Mouse (Mus musculus) embryonic facial prominence, embryonic 15.5 days (tissue): ENCODE measurements at regions not wholly inside any gene's neighbourhood (a gene's known extent, or its start where the extent isn't known, plus 50 kb on each side); places are given as distances from the start of the nearest gene placed in this dataset.

Source experiments
- ATAC-seq: fragments of 200-750 bp; cut with Nextera tagmentation; 2 replicates; pipeline ENCODE4 v1.8.0; 2017; ENCODE audit warnings: low read depth, moderate TSS enrichment; ENCODE audit not compliant: insufficient number of reproducible peaks, low FRiP score, low TSS enrichment
- H3K27ac ChIP-seq: fragments of 300-500 bp; sonication (generic); replicated peaks from 2 replicates; pipeline ENCODE4 v1.5.1; 2015; ENCODE audit warnings: mild to moderate bottlenecking, inconsistent platforms
- H3K27me3 ChIP-seq: fragments of 300-500 bp; sonication (generic); 2 replicates; pipeline ENCODE4 v1.6.1; 2015; ENCODE audit warnings: inconsistent platforms
- H3K36me3 ChIP-seq: fragments of 300-500 bp; sonication (generic); 2 replicates; pipeline ENCODE4 v1.6.1; 2015; ENCODE audit warnings: mild to moderate bottlenecking, inconsistent platforms
- H3K4me1 ChIP-seq: fragments of 300-500 bp; sonication (generic); 2 replicates; pipeline ENCODE4 v1.6.1; 2015; ENCODE audit warnings: inconsistent platforms
- H3K4me2 ChIP-seq: fragments of 300-500 bp; sonication (generic); replicated peaks from 2 replicates; pipeline ENCODE4 v1.6.1; 2015; ENCODE audit warnings: mild to moderate bottlenecking, inconsistent platforms
- H3K4me3 ChIP-seq: fragments of 300-500 bp; sonication (generic); replicated peaks from 2 replicates; pipeline ENCODE4 v1.5.1; 2015; ENCODE audit warnings: mild to moderate bottlenecking, inconsistent platforms
- H3K9ac ChIP-seq: fragments of 300-500 bp; sonication (generic); 2 replicates; pipeline ENCODE4 v1.6.1; 2015; ENCODE audit warnings: inconsistent platforms
- H3K9me3 ChIP-seq: fragments of 300-500 bp; sonication (generic); replicated peaks from 2 replicates; pipeline ENCODE4 v1.6.1; 2016; ENCODE audit warnings: inconsistent platforms
- WGBS: fragments of 180-500 bp; shearing (Covaris S2); methylation state at CpG from one replicate; pipeline ENCODE4 v1.1.7; 2015; 5-methylcytosine and 5-hydroxymethylcytosine counted together

DNA sequence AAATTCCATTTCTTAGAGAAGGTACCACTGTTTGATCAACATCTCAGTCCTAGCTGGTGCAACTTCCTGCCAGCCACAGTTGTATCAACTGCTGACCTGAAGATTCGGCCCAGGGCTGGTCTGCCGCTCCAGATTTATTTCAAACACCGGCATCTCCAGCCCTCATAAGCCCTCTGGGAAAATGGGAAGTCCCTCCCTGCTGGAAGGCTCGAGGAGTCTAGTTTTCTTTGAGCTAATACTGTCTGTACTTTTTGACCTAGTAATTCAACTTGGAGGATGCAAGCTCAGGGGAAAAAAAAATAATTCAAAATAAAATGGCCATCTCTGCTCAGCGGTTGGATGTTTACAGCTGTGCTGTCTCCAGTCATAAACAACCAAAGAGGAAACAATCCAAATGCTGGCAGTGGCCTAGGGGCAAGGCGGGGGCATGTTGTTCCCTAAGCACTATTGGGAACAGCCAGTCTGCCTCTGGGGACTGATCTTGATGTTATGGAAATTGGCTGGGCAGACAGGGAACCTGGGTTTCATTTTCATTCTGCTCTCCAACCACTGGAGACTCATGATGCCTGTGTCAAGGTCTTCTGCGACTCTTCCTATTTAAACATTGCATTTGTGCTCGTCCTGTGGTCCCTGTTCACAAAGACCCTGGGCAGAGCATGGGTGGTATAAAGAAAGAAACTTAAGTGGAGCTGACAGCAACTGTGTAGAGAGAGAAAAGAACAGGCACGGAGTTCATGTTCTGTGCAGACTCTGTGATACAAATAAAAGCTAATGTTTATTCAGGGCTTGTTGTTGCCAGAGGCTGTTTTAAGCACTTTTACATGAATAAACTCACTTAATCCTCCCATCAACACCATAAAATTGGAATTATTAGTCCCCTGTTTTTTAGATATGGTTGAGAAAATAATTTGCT is 179.8 kb upstream of the Fggy start:
- Histone ChIP-seq H3K27ac (peak overlapping the region; percentile 78), H3K9me3 (no peaks in the 10 kb centered on the region), H3K36me3 (no peaks in the 10 kb centered on the region), H3K4me1 (peaks cover 14% of the 10 kb centered on the region), H3K4me3 (no peak overlapping the region), H3K27me3 (no peaks in the 10 kb centered on the region), H3K4me2 (no peak overlapping the region), H3K9ac (no peak overlapping the region)
- WGBS, result 25% methylated on average over 9 of the region's 9 CpGs
- peak; percentile 57 for ATAC-seq

DNA sequence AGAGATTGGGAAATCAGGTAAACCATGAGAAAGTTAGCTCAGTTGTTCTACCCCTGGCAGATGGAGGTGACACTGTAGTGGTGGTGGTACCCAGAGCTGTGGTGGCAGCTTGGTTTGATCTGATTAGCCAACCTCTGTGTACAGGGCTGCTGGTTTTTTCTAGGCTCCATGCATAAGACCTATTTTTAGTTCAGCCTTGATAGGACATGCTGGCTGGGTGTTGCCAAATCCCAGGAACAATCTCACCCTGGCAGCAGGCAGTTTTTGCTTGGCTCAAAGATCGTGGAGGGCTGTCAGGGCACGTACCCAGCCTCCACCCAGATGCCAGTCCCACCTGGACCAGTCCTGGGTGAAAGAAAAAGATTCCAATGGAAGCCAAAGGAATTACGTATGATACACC is 178.7 kb upstream of the Fggy start:
- Histone ChIP-seq H3K27ac (peak overlapping the region; percentile 29; the same call in 1 of the 2 replicates), H3K27me3 (no peaks in the 10 kb centered on the region), H3K4me2 (no peak overlapping the region), H3K4me3 (no peak overlapping the region), H3K9me3 (no peaks in the 10 kb centered on the region), H3K36me3 (no peaks in the 10 kb centered on the region), H3K4me1 (peaks cover 14% of the 10 kb centered on the region), H3K9ac (no peak overlapping the region)
- WGBS, result 71% methylated on average over 3 of the region's 3 CpGs
- no peak for ATAC-seq

DNA sequence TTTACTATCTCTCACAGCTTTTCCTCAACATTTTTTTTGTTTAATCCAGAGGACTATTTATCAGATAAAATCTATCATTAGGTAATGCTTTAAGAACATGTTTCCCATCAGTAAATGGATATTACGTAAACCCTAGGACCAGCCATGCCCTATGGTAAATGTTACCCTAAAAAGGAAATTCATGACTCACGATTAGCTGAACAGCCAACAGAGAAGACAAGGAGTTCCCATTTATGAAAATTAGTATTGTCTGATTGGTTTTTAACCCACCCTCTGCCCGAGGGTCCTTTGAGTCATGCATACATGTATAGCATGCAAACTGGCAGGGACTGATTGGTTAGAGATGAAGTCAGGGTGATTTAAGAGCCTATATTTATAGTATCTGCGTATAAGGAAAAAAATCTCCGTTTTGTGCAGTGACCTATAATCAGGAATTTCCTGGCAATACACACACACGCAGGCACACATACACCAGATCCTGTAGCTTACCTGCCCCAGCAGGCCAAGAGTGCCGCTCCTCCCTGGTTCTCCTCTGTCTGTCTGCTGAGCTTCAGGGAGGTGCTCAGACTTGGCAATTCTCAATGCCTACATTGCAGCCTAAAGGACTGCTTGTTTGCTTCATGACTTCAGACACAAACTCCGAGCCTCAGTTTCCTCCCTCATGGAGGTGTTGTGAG is 174.0 kb upstream of the Fggy start:
- no peak for ATAC-seq
- H3K27ac ChIP-seq, result no peak overlapping the region
- H3K4me3 ChIP-seq, result no peak overlapping the region
- H3K36me3 ChIP-seq, result no peaks in the 10 kb centered on the region
- WGBS, result 58% methylated on average over 8 of the region's 8 CpGs
- no peak overlapping the region for H3K9ac ChIP-seq
- no peaks in the 10 kb centered on the region for H3K27me3 ChIP-seq
- no peaks in the 10 kb centered on the region for H3K9me3 ChIP-seq
- H3K4me2 ChIP-seq, result no peak overlapping the region
- H3K4me1 ChIP-seq, result no peaks in the 10 kb centered on the region

DNA sequence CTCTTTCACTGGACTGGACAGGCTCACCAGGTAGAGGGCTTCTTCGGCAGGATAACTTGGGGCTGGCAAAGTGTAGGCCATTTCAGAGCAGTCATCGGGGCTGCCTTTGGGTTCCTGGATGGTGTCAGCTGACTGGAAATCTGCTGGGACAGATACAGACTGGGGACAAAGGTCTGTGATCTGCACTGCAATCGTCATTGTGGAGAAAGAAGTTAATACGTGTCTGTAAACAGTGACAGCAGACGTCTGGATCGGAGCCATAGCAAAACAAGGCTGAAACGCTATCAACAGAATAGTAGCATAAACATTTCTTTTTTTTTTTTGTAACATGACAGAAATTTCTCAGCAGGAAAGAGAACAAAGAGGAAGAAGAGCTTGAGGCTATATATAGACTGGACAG is 171.8 kb upstream of the Fggy start:
- Histone ChIP-seq H3K9ac (no peak overlapping the region), H3K4me2 (no peak overlapping the region), H3K4me3 (no peak overlapping the region), H3K36me3 (no peaks in the 10 kb centered on the region), H3K4me1 (0 out of 2 replicates have a peak, but pooled peaks cover 4% of the 10 kb centered on the region), H3K9me3 (no peaks in the 10 kb centered on the region), H3K27ac (no peak overlapping the region), H3K27me3 (no peaks in the 10 kb centered on the region)
- no peak for ATAC-seq
- WGBS, result 37% methylated on average over 7 of the region's 7 CpGs

DNA sequence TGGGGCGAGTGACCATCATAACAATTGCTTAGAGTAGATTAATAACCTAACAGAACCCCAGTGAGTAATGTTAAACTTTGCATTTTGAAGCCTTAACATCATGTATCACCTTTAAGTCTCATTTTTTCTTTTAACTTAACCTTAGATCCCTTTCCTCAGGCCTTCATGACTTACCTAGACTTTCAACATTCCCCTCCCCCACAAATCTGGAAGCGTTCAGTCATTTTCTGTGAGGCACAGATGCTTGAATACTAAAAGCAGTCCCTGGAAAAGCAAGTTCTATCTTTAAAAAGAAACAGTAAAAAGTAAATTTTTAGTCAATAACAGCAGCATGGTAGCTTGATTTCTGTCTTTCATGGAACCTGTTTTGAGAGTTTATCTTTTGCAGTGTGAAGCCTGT is 171.3 kb upstream of the Fggy start:
- 29% methylated on average over 2 of the region's 2 CpGs for WGBS
- ATAC-seq, result no peak
- H3K9ac ChIP-seq, result no peak overlapping the region
- 0 out of 2 replicates have a peak, but pooled peaks cover 4% of the 10 kb centered on the region for H3K4me1 ChIP-seq
- H3K4me2 ChIP-seq, result no peak overlapping the region
- H3K9me3 ChIP-seq, result no peaks in the 10 kb centered on the region
- no peak overlapping the region for H3K27ac ChIP-seq
- no peaks in the 10 kb centered on the region for H3K36me3 ChIP-seq
- no peaks in the 10 kb centered on the region for H3K27me3 ChIP-seq
- no peak overlapping the region for H3K4me3 ChIP-seq

DNA sequence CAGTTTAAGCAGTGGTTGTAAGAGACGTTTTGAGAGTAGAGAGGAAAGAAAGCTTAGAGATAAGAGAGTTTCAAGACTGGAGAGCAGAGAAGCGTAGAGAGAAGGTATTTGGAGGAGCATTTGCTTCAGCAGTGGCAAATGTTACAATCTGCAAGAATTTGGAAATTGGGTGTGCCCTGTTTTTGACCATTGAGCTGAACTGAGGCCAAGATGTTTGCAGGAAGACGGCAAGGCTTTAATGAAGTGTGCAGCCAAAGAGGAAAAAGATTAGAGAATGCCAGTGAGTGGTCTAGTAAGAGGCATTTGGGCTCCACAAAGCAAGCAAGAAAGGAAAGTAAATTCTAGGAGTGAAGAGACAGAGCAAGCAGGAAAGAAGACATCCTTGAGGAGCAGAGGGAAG is 168.8 kb upstream of the Fggy start:
- no peak for ATAC-seq
- Histone ChIP-seq H3K27ac (no peak overlapping the region), H3K9ac (no peak overlapping the region), H3K9me3 (no peaks in the 10 kb centered on the region), H3K4me2 (no peak overlapping the region), H3K36me3 (no peaks in the 10 kb centered on the region), H3K27me3 (no peaks in the 10 kb centered on the region), H3K4me3 (no peak overlapping the region), H3K4me1 (0 out of 2 replicates have a peak, but pooled peaks cover 4% of the 10 kb centered on the region)
- 50% methylated on average over 3 of the region's 3 CpGs for WGBS

DNA sequence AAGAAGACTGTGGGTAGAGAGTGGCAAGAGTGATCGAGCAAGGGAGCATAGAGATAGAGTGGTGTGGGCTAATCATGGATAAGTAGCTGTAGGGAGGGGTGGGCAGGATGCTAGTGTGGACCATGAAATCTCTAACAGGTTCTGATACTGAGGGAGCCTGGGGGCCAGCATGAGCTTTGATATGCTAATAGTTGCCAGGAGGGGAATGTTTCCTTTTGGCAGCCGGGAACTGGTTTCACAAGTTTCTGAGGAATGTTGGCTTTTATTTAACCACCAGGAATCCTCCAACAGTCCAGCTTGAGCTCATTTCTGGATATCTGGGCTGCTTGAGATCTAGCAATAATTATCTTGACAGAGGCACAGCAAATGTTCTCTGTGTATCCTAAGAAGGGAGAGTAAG is 167.7 kb upstream of the Fggy start:
- Histone ChIP-seq H3K27ac (no peak overlapping the region), H3K9ac (no peak overlapping the region), H3K36me3 (no peaks in the 10 kb centered on the region), H3K4me2 (no peak overlapping the region), H3K4me3 (no peak overlapping the region), H3K9me3 (no peaks in the 10 kb centered on the region), H3K4me1 (0 out of 2 replicates have a peak, but pooled peaks cover 4% of the 10 kb centered on the region), H3K27me3 (no peaks in the 10 kb centered on the region)
- 12% methylated on average over 2 of the region's 2 CpGs for WGBS
- no peak; the same call in 1 of the 2 replicates for ATAC-seq

DNA sequence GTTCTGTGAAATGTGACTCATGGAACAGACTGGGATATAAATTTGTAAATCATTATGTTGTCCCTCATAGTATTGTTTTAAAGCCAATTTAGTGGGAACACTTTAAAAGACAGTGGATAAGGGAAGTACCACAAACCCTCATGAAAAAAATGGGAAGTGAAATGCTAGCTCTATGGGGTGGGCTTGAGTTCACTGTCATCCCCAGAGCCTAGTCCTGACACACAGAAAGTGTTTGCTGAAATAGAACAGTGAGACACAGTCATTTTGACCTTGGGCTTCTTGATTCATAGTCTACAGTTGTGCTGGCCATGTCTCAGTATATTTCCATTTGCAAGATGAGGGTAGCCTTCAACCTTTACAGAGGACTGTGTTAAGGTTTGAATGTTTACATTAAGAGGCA is 166.8 kb upstream of the Fggy start:
- Histone ChIP-seq H3K4me3 (no peak overlapping the region), H3K36me3 (no peaks in the 10 kb centered on the region), H3K9ac (no peak overlapping the region), H3K9me3 (no peaks in the 10 kb centered on the region), H3K27me3 (no peaks in the 10 kb centered on the region), H3K4me1 (0 out of 2 replicates have a peak, but pooled peaks cover 4% of the 10 kb centered on the region), H3K4me2 (no peak overlapping the region), H3K27ac (no peak overlapping the region)
- no peak for ATAC-seq

DNA sequence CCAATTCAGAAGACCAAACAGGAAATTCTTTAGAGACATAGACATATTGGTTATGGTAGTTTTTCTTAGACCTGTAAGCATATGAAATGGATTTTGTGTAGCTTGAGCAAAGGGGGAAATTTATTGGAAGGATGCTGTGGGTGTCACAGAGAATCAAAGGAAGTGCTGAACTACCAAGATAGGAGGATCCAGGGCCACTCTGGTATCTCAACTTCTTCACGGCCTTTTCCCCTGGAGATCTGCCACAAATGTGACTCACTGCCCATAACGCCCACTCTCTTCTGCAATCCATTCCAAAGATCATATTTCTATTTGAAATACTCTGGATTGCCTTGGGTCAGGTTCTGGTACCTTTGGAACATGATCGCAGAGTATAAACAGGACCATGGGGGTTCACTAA is 161.6 kb upstream of the Fggy start:
- Histone ChIP-seq H3K4me3 (no peak overlapping the region), H3K27ac (no peak overlapping the region), H3K9me3 (no peaks in the 10 kb centered on the region), H3K27me3 (no peaks in the 10 kb centered on the region), H3K4me2 (no peak overlapping the region), H3K4me1 (no peaks in the 10 kb centered on the region), H3K9ac (no peak overlapping the region), H3K36me3 (no peaks in the 10 kb centered on the region)
- no peak for ATAC-seq
- 78% methylated on average over 3 of the region's 3 CpGs for WGBS

DNA sequence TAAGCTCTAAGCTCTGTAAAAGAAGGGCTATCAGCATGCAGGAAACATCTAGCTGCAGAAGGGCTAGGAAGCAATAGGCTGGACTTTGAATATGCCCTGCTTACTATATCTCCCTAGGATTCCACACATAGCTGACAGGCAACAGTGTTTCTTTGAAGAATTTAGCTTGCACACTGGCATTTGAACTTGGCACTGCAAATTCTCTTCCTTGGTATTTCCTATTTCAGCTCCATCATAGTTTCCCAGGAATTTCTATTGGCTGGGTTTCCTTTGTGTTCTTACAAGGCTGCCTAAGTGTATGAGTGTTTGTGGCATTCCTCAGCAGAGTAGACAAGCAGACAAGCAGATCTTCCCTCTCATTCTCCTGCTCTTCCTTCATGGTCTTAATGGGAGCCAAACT is 159.0 kb upstream of the Fggy start:
- H3K27me3 ChIP-seq, result no peaks in the 10 kb centered on the region
- H3K9me3 ChIP-seq, result no peaks in the 10 kb centered on the region
- no peak for ATAC-seq
- no peak overlapping the region for H3K27ac ChIP-seq
- no peaks in the 10 kb centered on the region for H3K4me1 ChIP-seq
- no peak overlapping the region for H3K4me2 ChIP-seq
- H3K9ac ChIP-seq, result no peak overlapping the region
- no peaks in the 10 kb centered on the region for H3K36me3 ChIP-seq
- H3K4me3 ChIP-seq, result no peak overlapping the region

DNA sequence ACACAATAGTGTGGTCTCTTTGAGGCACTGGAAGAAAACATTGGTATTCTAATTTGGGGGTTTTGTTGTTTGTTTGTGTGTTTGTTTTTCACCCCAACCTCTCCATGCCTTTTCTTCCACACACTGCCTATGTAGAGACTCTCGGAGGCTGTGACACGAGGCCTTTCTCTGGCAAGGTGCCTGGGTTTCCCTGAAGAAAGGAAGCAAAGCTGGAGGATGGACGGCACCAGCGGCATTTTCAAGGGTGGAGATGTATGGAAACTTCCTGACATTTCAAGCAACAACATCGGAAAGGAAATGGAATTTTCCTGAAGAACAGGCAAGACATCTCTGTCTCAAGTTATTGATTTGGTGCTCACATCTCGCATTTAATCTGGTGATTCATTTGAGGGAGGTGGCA is 155.0 kb upstream of the Fggy start:
- Histone ChIP-seq H3K27me3 (no peaks in the 10 kb centered on the region), H3K27ac (no peak overlapping the region), H3K4me3 (no peak overlapping the region), H3K9me3 (no peaks in the 10 kb centered on the region), H3K4me2 (no peak overlapping the region), H3K9ac (no peak overlapping the region), H3K4me1 (no peaks in the 10 kb centered on the region), H3K36me3 (no peaks in the 10 kb centered on the region)
- 80% methylated on average over 6 of the region's 6 CpGs for WGBS
- ATAC-seq, result no peak
